Mouse (Mus musculus) liver, embryonic 11.5 days (tissue): ENCODE measurements at regions not wholly inside any gene's neighbourhood (a gene's known extent, or its start where the extent isn't known, plus 50 kb on each side); places are given as distances from the start of the nearest gene placed in this dataset.

Experiments
- ATAC-seq: fragments of 200-750 bp; cut with Nextera tagmentation; replicated peaks from 2 replicates; pipeline ENCODE4 v1.8.0; 2017; ENCODE audit warnings: moderate number of reproducible peaks, mild to moderate bottlenecking, moderate TSS enrichment, moderate library complexity; ENCODE audit not compliant: low FRiP score
- DNase-seq: peaks from one replicate; pipeline ENCODE4 v3.0.0-alpha.2; 2017; ENCODE audit warnings: low spot score
- H3K27ac ChIP-seq: fragments of 300-500 bp; sonication (generic); 2 replicates; pipeline ENCODE4 v1.5.1; 2014; ENCODE audit warnings: mild to moderate bottlenecking, low read depth, low read length, control low read depth
- H3K27me3 ChIP-seq: fragments of 300-500 bp; sonication (generic); replicated peaks from 2 replicates; pipeline ENCODE4 v1.6.1; 2014; ENCODE audit warnings: low read length, mixed read lengths; ENCODE audit not compliant: control insufficient read depth, insufficient read depth
- H3K36me3 ChIP-seq: fragments of 300-500 bp; sonication (generic); 2 replicates; pipeline ENCODE4 v1.6.1; 2014; ENCODE audit warnings: mild to moderate bottlenecking, low read length, moderate library complexity, mixed read lengths; ENCODE audit not compliant: control insufficient read depth, insufficient read depth
- H3K4me1 ChIP-seq: fragments of 300-500 bp; sonication (generic); replicated peaks from 2 replicates; pipeline ENCODE4 v1.6.1; 2014; ENCODE audit warnings: low read length, mixed read lengths; ENCODE audit not compliant: control insufficient read depth, insufficient read depth
- H3K4me2 ChIP-seq: fragments of 300-500 bp; sonication (generic); 2 replicates; pipeline ENCODE4 v1.6.1; 2014; ENCODE audit warnings: mild to moderate bottlenecking, control low read depth, moderate library complexity
- H3K4me3 ChIP-seq: fragments of 300-500 bp; sonication (generic); 2 replicates; pipeline ENCODE4 v1.5.1; 2014; ENCODE audit warnings: low read depth, low read length, control low read depth
- H3K9ac ChIP-seq: fragments of 300-500 bp; sonication (generic); 2 replicates; pipeline ENCODE4 v1.6.1; 2014; ENCODE audit warnings: low read depth, low read length, control low read depth
- H3K9me3 ChIP-seq: fragments of 300-500 bp; sonication (generic); 2 replicates; pipeline ENCODE4 v1.6.1; 2016; ENCODE audit warnings: low read length, inconsistent platforms, mixed read lengths; ENCODE audit not compliant: control insufficient read depth
- WGBS: fragments of 180-500 bp; shearing (Covaris S2); extraction: QIAGEN DNeasy Blood & Tissue Kit; methylation state at CpG from one replicate; pipeline ENCODE4 v1.1.7; 2014; 5-methylcytosine and 5-hydroxymethylcytosine counted together

DNA sequence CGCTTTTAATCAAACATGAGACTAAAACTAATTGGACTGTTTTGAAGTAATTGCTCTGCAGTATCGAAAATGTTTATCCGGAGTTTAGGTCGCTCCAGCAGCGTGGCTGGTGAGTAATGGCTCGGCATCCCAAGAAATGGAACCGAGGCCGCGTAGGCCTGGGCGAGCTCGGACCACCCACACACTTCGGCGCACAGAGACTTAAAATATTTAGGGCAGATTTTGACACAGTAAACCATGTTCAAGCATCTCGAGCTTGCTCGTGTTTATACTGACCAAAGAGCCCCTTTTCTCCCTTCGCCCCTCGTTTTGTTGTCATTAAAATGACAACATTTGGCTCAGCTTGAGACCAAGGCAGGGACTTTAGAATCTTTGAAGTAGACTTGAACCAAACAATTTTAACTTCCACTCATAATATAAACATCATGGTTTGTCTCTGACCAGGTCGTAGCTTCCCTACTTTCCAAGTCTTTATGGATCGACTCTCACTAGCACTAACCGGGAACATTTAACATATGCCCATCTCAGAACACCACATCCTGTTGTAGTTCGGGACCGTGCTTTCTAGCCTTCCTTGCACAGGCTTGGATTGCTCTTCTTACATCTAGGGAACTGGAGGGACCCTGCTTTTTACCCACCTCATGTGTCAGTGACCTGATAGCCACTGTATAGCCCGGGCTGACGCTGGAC is 223.0 kb upstream of the Map3k1 start:
- DNase-seq (peak; percentile 30), ATAC-seq (no peak)
- H3K4me1 ChIP-seq = no peaks in the 10 kb centered on the region
- H3K9me3 ChIP-seq = no peaks in the 10 kb centered on the region
- H3K27ac ChIP-seq = no peak overlapping the region
- H3K4me3 ChIP-seq = no peak overlapping the region
- H3K4me2 ChIP-seq = no peak overlapping the region
- no peaks in the 10 kb centered on the region for H3K36me3 ChIP-seq
- 0 out of 2 replicates have a peak, but pooled peaks cover 3% of the 10 kb centered on the region for H3K27me3 ChIP-seq
- 81% methylated on average over 24 of the region's 24 CpGs for WGBS
- H3K9ac ChIP-seq = no peak overlapping the region

DNA sequence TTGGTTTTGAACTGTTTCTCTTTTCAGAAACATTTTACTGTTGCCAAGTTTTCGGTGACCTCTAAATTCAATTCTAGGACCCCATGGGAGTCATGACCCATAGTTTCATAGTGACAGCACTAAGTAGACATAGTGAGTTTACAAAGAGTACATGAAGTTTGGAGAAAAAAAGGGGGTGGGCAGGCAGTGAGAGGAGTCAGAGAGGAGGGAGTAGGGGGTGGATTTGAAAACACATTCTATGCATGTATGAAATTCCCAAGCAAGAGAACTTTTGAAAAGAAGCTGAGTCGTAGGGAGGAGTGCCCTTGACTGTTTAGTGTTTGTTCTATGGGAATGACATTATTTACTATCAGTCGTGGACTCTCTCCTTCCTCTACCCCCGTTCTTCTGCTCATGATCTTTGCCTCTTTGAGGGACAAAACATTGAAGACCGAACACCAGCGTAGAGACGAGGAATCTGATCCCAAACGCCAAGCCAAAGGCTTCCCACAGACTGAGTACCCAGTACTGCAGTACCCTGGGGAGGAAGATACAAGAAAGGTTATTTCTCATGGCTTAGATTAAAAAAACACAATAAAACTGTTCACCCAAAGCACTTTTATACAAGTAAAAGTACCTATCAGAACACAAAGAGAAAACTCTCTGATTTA is 229.1 kb upstream of the Map3k1 start:
- WGBS = 80% methylated on average over 8 of the region's 8 CpGs
- no peak overlapping the region for H3K9ac ChIP-seq
- DNase-seq (peak; percentile 24), ATAC-seq (no peak)
- no peak overlapping the region for H3K27ac ChIP-seq
- no peaks in the 10 kb centered on the region for H3K4me1 ChIP-seq
- H3K4me3 ChIP-seq = no peak overlapping the region
- H3K9me3 ChIP-seq = no peaks in the 10 kb centered on the region
- no peaks in the 10 kb centered on the region for H3K27me3 ChIP-seq
- no peaks in the 10 kb centered on the region for H3K36me3 ChIP-seq
- H3K4me2 ChIP-seq = no peak overlapping the region

DNA sequence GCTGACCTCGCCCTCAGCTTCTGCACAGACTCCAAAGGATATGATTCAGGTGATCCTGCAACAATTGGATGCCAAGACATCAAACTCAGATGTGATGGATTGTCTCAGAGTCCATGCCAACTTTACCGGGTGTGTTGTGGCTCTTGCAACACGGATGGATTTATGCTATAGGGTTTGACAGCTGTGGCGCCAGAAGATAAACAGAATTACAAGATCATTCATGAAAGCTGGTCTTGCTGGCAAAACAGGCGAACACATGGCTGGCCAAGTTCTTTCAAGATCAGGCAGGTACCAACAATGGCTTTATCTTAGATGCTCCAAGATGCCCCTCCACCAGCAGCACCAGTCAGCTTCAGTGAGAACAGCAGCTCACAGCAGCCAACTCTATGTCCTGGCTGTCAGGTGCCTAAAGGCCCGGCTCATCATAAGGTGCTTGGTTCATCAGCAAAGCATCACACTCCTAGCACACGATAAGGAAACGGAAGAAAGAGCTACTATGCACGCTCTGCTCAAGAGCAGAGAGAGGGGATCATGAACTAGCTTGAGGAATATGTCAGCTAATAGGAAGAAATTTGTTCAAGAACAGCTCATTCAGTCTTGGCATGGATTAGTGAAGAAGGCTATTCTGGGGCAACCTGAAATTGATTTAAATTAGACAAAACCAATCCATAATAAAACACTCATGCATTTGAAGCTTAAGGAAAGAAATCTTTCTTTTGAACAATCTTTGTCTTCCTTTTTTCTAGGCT is 229.9 kb upstream of the Map3k1 start:
- H3K36me3 ChIP-seq = no peaks in the 10 kb centered on the region
- H3K4me1 ChIP-seq = peaks cover 5% of the 10 kb centered on the region; the same call in 1 of the 2 replicates
- no peak overlapping the region for H3K9ac ChIP-seq
- H3K4me2 ChIP-seq = no peak overlapping the region
- no peak overlapping the region for H3K27ac ChIP-seq
- peak; percentile 15 for DNase-seq
- ATAC-seq = no peak
- WGBS = 86% methylated on average over 9 of the region's 9 CpGs
- H3K4me3 ChIP-seq = no peak overlapping the region
- no peaks in the 10 kb centered on the region for H3K9me3 ChIP-seq
- no peaks in the 10 kb centered on the region for H3K27me3 ChIP-seq

DNA sequence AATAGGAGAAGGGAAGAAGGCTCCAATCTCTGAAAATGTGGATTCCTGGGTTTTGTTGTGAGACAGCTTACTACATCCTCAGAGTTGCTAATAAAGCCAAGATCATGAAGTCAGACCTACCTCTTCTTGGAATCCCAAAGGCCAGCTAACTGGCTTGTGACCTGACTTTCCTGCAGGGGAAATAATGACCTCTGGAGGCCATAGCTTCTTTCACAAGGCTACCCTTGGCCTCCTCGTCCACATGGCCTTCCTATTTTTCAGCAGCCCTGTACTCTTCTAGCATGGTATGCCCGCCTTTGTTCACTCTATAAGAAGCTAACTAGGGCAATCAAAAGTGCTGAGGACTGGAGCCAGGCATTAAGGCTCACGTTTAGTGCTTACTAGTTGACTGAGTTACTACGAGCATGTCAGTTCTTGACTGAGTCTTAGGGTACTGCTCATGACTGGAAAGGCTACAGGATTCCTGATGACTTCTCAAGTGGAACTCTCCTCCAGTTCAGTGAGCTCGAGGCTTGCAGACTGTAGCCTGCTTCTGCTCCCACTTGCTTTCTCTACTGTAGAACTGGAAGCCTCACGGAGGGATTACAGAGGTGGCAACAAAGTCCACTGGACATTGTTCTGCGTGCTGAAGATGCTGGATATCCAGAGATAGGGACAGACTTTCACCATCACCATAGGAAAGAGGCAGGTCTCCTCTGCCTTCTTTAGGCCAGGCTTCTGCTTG is 230.8 kb upstream of the Map3k1 start:
- Histone ChIP-seq H3K4me1 (peaks cover 12% of the 10 kb centered on the region; the same call in 1 of the 2 replicates), H3K27me3 (no peaks in the 10 kb centered on the region), H3K4me2 (no peak overlapping the region), H3K9me3 (no peaks in the 10 kb centered on the region), H3K36me3 (no peaks in the 10 kb centered on the region), H3K27ac (no peak overlapping the region), H3K9ac (no peak overlapping the region), H3K4me3 (no peak overlapping the region)
- peak; percentile 25 for DNase-seq
- WGBS = 76% methylated on average over 7 of the region's 7 CpGs
- no peak for ATAC-seq

DNA sequence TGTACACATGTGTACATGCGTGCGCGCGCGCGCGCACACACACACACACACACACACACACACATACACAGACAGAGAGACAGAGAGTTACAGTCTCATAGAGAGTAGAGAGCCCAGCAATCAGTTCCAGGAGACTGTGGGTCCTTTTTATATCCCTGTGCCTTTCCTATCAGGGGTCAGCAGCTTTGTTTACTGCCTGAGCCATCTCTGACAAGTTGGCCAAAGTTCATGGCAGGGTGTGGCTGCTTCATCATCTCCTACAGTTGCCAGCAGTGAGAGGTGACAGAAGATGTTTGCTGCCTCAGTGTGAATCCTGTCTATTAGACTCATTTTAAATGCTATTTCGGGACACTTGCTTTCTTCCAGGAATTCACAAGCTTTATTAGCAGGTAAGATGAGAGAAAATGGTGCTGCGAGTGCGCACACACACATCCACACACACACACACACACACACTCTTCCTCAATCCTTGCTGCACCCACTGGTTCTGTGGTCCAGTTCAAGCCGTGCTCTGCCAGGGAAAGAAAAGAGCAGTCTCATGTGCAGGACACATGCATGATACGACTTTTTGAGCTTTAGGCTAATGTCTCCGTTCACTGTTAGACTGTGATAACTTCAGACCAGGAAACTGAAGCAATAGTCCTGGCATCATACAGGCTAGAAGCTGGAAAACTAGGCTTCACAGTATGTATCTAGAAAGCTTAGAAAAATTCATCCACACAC is 234.9 kb upstream of the Map3k1 start:
- H3K27me3 ChIP-seq = no peaks in the 10 kb centered on the region
- WGBS = 88% methylated on average over 13 of the region's 13 CpGs
- 0 out of 2 replicates have a peak overlapping the region, but pooled peaks have one; percentile 25 for H3K4me2 ChIP-seq
- peak overlapping the region; percentile 42; the same call in 1 of the 2 replicates for H3K27ac ChIP-seq
- no peak for DNase-seq
- peak overlapping the region; percentile 18; the same call in 1 of the 2 replicates for H3K9ac ChIP-seq
- peaks cover 28% of the 10 kb centered on the region for H3K4me1 ChIP-seq
- ATAC-seq = peak; percentile 88
- no peak overlapping the region for H3K4me3 ChIP-seq
- no peaks in the 10 kb centered on the region for H3K9me3 ChIP-seq
- H3K36me3 ChIP-seq = no peaks in the 10 kb centered on the region

DNA sequence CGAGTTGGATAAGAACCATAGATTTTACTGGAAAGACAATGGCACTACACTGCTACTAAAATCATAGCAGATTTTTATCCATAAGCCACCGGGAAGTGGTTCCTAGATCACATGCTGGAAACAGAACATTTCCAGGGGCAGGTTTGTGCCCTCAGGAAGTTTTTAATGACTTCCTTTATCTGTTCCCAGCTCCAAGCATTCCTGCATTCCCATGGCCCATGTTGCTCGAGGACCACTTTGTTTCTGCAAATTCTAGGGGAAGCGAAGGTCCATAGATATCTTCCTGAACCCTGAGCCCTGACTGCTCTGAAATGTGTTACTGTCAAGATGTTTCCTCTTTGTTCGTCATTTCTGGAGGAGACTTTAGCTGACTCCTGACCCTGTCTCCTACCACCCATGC is 235.6 kb upstream of the Map3k1 start:
- DNase-seq (no peak), ATAC-seq (no peak)
- H3K4me1 ChIP-seq = peaks cover 28% of the 10 kb centered on the region
- no peaks in the 10 kb centered on the region for H3K36me3 ChIP-seq
- 53% methylated on average over 5 of the region's 5 CpGs for WGBS
- H3K4me2 ChIP-seq = no peak overlapping the region
- H3K4me3 ChIP-seq = no peak overlapping the region
- no peaks in the 10 kb centered on the region for H3K9me3 ChIP-seq
- H3K9ac ChIP-seq = no peak overlapping the region
- 0 out of 2 replicates have a peak overlapping the region, but pooled peaks have one; percentile 42 for H3K27ac ChIP-seq
- H3K27me3 ChIP-seq = no peaks in the 10 kb centered on the region

DNA sequence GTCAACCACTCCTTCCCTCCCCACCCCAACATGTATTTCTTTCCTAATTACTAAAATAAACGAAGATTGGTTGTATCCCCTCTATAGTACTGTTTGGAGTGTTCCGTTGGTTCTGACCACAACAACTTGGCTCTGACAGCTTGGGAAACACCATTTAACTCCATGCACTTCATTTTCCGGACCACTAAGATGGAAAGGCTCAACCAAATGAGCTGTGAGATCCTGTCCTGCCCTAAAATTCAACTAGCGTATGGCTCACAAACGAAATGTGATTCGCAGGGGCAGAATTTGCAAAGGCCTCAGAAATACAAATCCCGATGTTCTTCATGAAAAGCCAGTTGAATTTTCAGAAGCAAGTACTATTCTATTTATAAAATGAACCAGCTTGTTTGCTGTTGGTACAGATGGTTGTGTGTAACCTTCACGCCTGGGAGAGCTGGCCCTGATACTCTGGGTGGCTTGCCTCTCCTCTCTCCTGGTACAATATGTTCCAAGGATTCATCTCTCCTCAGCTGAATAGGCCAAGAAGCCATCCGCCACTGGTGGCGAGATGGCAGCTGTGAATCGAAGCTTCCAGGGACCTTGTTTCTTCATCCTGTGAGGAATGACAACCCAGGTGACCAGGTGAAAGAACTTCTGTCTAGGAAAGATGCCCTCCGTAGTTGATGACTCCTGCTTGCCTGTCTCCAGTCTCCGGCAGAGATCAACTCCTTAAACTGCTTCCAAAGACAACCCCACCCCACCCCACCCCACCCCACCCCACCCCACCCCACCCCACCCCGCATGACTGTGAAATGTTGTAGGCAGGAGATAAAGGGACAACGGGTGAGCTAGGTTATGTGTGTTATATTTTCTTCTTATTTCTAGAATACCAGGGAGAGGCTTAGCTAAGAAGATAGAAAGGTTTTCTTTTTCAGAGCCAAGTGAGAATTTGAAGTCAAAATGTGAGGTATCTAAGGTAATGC is 237.7 kb upstream of the Map3k1 start:
- H3K9me3 ChIP-seq = no peaks in the 10 kb centered on the region
- H3K27ac ChIP-seq = peak overlapping the region; percentile 27; the same call in 1 of the 2 replicates
- no peak overlapping the region for H3K9ac ChIP-seq
- no peaks in the 10 kb centered on the region for H3K36me3 ChIP-seq
- H3K27me3 ChIP-seq = no peaks in the 10 kb centered on the region
- H3K4me3 ChIP-seq = no peak overlapping the region
- WGBS = 73% methylated on average over 15 of the region's 15 CpGs
- peaks cover 28% of the 10 kb centered on the region for H3K4me1 ChIP-seq
- DNase-seq (no peak), ATAC-seq (peak; percentile 85)
- peak overlapping the region; percentile 52 for H3K4me2 ChIP-seq
